Mouse (Mus musculus) spleen, adult 2 months (tissue): ENCODE measurements around the gene Spcs2. TPM values are rescaled to one million over a fixed set of nuclear protein-coding genes. Genes with fewer than 3 reads are reported as not detected.
A peak's percentile ranks its signal among the peaks of the same experiment; 100 is the strongest.

Experiments used
- DNase-seq, 2 experiments: peaks; one replicate each; pipeline versions ENCODE4 v3.0.0 to v3.0.0-alpha.2; 2012 to 2021; ENCODE audit warnings: low spot score in 2 of 2, low read depth in 1 of 2
- H3K27ac ChIP-seq: fragments of 200-500 bp; 2 replicates; pipeline ENCODE4 v1.5.1; 2012; ENCODE audit warnings: low read length, inconsistent platforms; ENCODE audit not compliant: insufficient read depth
- H3K27me3 ChIP-seq: fragments of 200-500 bp; 2 replicates; pipeline ENCODE4 v1.6.1; 2012; ENCODE audit warnings: mild to moderate bottlenecking, moderate library complexity, low read length, inconsistent platforms; ENCODE audit not compliant: control insufficient read depth, insufficient read depth
- H3K36me3 ChIP-seq: fragments of 200-500 bp; 2 replicates; pipeline ENCODE4 v1.6.1; 2012; ENCODE audit warnings: mild to moderate bottlenecking, low read length, inconsistent platforms; ENCODE audit not compliant: control insufficient read depth, insufficient read depth
- H3K4me1 ChIP-seq: fragments of 200-500 bp; 2 replicates; pipeline ENCODE4 v1.6.1; 2011; ENCODE audit warnings: inconsistent platforms; ENCODE audit not compliant: control insufficient read depth, insufficient read depth, insufficient read length
- H3K4me3 ChIP-seq: fragments of 200-500 bp; 2 replicates; pipeline ENCODE4 v1.5.1; 2011; ENCODE audit warnings: mild to moderate bottlenecking, inconsistent platforms; ENCODE audit not compliant: insufficient read depth, insufficient read length; ENCODE audit errors: extremely low read depth
- CTCF ChIP-seq: fragments of 200-500 bp; IDR thresholded peaks from 2 replicates; pipeline ENCODE4 v1.5.1; 2011; ENCODE audit warnings: mild to moderate bottlenecking, inconsistent platforms; ENCODE audit not compliant: insufficient read depth, insufficient read length, insufficient replicate concordance; ENCODE audit errors: extremely low read depth
- POLR2A ChIP-seq: fragments of 200-500 bp; IDR thresholded peaks from 2 replicates; pipeline ENCODE4 v1.6.1; 2011; ENCODE audit warnings: low read depth, low read length, inconsistent platforms
- WGBS: fragments of 180-500 bp; shearing (Covaris S2); methylation state at CpG from one replicate; pipeline ENCODE4 v1.1.7; 2018; 5-methylcytosine and 5-hydroxymethylcytosine counted together
- polyA plus RNA-seq: library from polyadenylated mRNA; depleted of rRNA; stranded (reverse); fragments of >200 nt; gene quantifications from 2 replicates; pipeline ENCODE4 v1.2.3, GENCODE M21; 2012

Spcs2 gene
- polyA plus RNA-seq, 1 experiment, result 17.7 TPM

GRCm38 (mm10) chr7:99896905-99897304 is 33.6 kb upstream of the Spcs2 start:
- no peak for TF ChIP-seq POLR2A
- TF ChIP-seq CTCF, result no peak
- Histone ChIP-seq H3K27ac (no peak overlapping the region), H3K36me3 (no peaks in the 10 kb centered on the region), H3K27me3 (no peaks in the 10 kb centered on the region), H3K4me1 (no peaks in the 10 kb centered on the region), H3K4me3 (no peak overlapping the region)
- 86% methylated on average over 4 of the region's 4 CpGs for WGBS
- DNase-seq, result no peak

DNA sequence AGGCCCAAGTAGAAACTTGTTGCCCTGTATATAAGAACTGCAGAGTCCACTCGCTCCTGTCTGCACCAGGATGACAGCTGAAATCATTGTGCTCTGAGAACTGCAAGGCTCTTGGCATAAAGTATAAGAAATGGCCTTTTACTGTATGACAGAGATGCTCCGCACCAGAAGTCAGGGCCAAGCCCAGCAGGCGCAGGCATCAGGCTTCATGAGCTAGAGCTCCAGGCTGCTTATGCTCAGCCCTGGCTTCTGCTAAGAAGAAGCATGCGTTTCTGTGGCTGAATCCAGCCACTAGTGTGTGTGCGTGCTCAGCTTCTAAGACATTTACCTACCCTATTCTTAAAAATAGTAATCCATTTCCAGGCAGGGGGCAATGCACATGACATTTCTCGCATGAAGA is 31.2 kb upstream of the Spcs2 start:
- H3K4me1 ChIP-seq, result peaks cover 2% of the 10 kb centered on the region; the same call in 1 of the 2 replicates
- H3K27ac ChIP-seq, result no peak overlapping the region
- H3K36me3 ChIP-seq, result no peaks in the 10 kb centered on the region
- no peaks in the 10 kb centered on the region for H3K27me3 ChIP-seq
- no peak for DNase-seq
- 84% methylated on average over 6 of the region's 6 CpGs for WGBS
- no peak overlapping the region for H3K4me3 ChIP-seq
- TF ChIP-seq CTCF, result no peak
- TF ChIP-seq POLR2A, result no peak

GRCm38 (mm10) chr7:99893967-99894366 is 30.7 kb upstream of the Spcs2 start:
- DNase-seq, result no peak
- Histone ChIP-seq H3K36me3 (no peaks in the 10 kb centered on the region), H3K4me3 (no peak overlapping the region), H3K27me3 (no peaks in the 10 kb centered on the region), H3K27ac (no peak overlapping the region), H3K4me1 (peaks cover 2% of the 10 kb centered on the region; the same call in 1 of the 2 replicates)
- 88% methylated on average over 3 of the region's 3 CpGs for WGBS
- no peak for TF ChIP-seq CTCF
- no peak for TF ChIP-seq POLR2A

- no peak overlapping the region for H3K4me3 ChIP-seq
- peaks cover 2% of the 10 kb centered on the region; the same call in 1 of the 2 replicates for H3K4me1 ChIP-seq
- H3K27me3 ChIP-seq, result no peaks in the 10 kb centered on the region
- H3K27ac ChIP-seq, result no peak overlapping the region
- TF ChIP-seq CTCF (no peak), POLR2A (no peak)
- no peaks in the 10 kb centered on the region for H3K36me3 ChIP-seq
- WGBS, result 81% methylated on average over 2 of the region's 2 CpGs
- DNase-seq, result no peak
Measured at GRCm38 (mm10) chr7:99892351-99892750, 29.1 kb upstream of the Spcs2 start.

- no peaks in the 10 kb centered on the region for H3K27me3 ChIP-seq
- no peak overlapping the region for H3K4me3 ChIP-seq
- 38% methylated on average over 3 of the region's 3 CpGs for WGBS
- no peak for TF ChIP-seq POLR2A
- no peak overlapping the region for H3K27ac ChIP-seq
- H3K36me3 ChIP-seq, result no peaks in the 10 kb centered on the region
- DNase-seq, result no peak
- H3K4me1 ChIP-seq, result peaks cover 2% of the 10 kb centered on the region; the same call in 1 of the 2 replicates
Measured at GRCm38 (mm10) chr7:99891471-99891870, 28.2 kb upstream of the Spcs2 start.

GRCm38 (mm10) chr7:99890168-99890755 is 27.0 kb upstream of the Spcs2 start:
- Histone ChIP-seq H3K4me3 (no peak overlapping the region), H3K27me3 (no peaks in the 10 kb centered on the region), H3K4me1 (peaks cover 2% of the 10 kb centered on the region; the same call in 1 of the 2 replicates), H3K27ac (no peak overlapping the region), H3K36me3 (no peaks in the 10 kb centered on the region)
- WGBS, result 64% methylated on average over 3 of the region's 3 CpGs
- no peak for DNase-seq
- TF ChIP-seq POLR2A (no peak), CTCF (no peak)

DNA sequence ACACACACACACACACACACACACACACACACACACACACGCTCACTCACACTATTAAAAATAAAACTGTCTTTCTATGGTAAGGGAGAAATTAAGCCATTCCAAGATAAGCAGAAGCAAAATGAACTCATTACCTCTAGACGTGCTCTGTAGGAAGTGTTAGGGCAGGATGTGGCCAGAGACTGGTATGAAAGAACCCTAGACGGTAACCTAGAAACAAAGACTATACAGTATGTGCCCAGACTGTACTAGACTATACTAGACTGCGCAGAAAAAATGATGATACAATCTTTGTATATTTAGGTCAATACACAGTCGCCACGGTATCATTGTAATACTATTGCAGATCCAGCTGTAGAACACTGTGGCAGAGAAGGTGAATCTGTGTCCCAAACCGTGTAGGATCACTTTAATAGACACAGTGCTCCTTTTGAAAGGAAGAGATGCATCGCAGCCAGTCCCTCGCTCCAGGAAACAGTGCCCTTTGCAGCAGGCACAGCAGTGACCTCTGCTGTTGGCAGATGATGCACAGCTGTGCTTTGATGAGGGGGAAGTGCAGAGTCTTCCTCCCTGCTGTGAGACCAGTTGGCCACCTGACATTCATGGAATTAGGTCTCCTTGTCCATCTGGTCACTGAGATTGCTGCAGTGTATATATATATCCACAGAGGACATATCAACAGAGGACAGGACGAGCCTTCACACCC is 26.1 kb upstream of the Spcs2 start:
- Histone ChIP-seq H3K27me3 (no peaks in the 10 kb centered on the region), H3K27ac (no peak overlapping the region), H3K36me3 (no peaks in the 10 kb centered on the region), H3K4me1 (peaks cover 2% of the 10 kb centered on the region; the same call in 1 of the 2 replicates), H3K4me3 (no peak overlapping the region)
- peak; percentile 18 to 26 for DNase-seq
- 13% methylated on average over 10 of the region's 10 CpGs for WGBS
- TF ChIP-seq POLR2A, result no peak
- TF ChIP-seq CTCF, result peak; percentile 31; the same call in 1 of the 2 replicates
